8 mouse cellular contexts compared by ENCODE assay signal in genomic region chr19:36736537-36736936, GRCm38 (mm10). TPM values are rescaled to one million over a fixed set of nuclear protein-coding genes. Genes with fewer than 3 reads are reported as not detected.
DNase-seq lines count a peak whose midpoint lies in the region; ATAC-seq and TF ChIP-seq lines count a peak whose summit lies in the region.

TSS of gene Ppp1r3c (minus strand) at chr19:36736653.

- H3K27ac ChIP-seq in hindbrain, embryonic 13.5 days = peak within 1 kb of the TSS; percentile 80
- H3K27ac ChIP-seq in lung, postnatal 0 days (ENCODE audit: low read length) = peak within 1 kb of the TSS; percentile 85

- H3K4me1 ChIP-seq in hindbrain, embryonic 13.5 days (replicated peaks) = 0 out of 2 replicates have a peak, but pooled peaks cover 9% of the 10 kb centered on the region
- H3K4me1 ChIP-seq in lung, postnatal 0 days (ENCODE audit: insufficient read depth, low read depth, low read length) = peaks cover 24% of the 10 kb centered on the region; the same call in 1 of the 2 replicates

- peak within 1 kb of the TSS; percentile 77 for H3K9ac ChIP-seq in hindbrain, embryonic 13.5 days
- peak within 1 kb of the TSS; percentile 45 for H3K9ac ChIP-seq in lung, postnatal 0 days (replicated peaks; ENCODE audit: low read depth)

- WGBS in hindbrain, embryonic 13.5 days = under 1% methylated on average over 33 of the region's 33 CpGs
- WGBS in lung, postnatal 0 days = 2% methylated on average over 33 of the region's 33 CpGs

- peaks cover 8% of the 10 kb centered on the region; the same call in 1 of the 2 replicates for H3K36me3 ChIP-seq in hindbrain, embryonic 13.5 days
- H3K36me3 ChIP-seq in lung, postnatal 0 days (ENCODE audit: insufficient read depth, low read length) = peaks cover 6% of the 10 kb centered on the region

- DNase-seq in R1 (ENCODE audit: low read depth, low spot score) = peak; percentile 80
- DNase-seq in cerebellum, postnatal 10 days = peak; percentile 87 to 90
- peak; percentile 67 to 74 for DNase-seq in frontal cortex, postnatal 25 days (ENCODE audit: low spot score in 2 of 2)
- peak; percentile 83 to 90 for DNase-seq in layer of hippocampus, postnatal 14 days (ENCODE audit: low spot score in 2 of 2)
- DNase-seq in lung, postnatal 0 days (ENCODE audit: low spot score) = peak; percentile 98
- DNase-seq in retina, embryonic 14.5 days (ENCODE audit: low spot score) = peak; percentile 96
- DNase-seq in urinary bladder, postnatal 14 days (ENCODE audit: low spot score) = peak; percentile 89

- peak within 1 kb of the TSS; percentile 58 for H3K4me3 ChIP-seq in hindbrain, embryonic 13.5 days
- H3K4me3 ChIP-seq in lung, postnatal 0 days (ENCODE audit: low read depth, low read length) = peak within 1 kb of the TSS; percentile 49

- no peaks in the 10 kb centered on the region for H3K27me3 ChIP-seq in hindbrain, embryonic 13.5 days
- H3K27me3 ChIP-seq in lung, postnatal 0 days (replicated peaks; ENCODE audit: insufficient read depth, low read length) = no peaks in the 10 kb centered on the region

- peak; percentile 26 for TF ChIP-seq CTCF in lung, postnatal 0 days (IDR thresholded peaks at IDR 0.05)

- TF ChIP-seq EP300 in lung, postnatal 0 days (IDR thresholded peaks at IDR 0.05) = no peak; the same call in 1 of the 2 replicates

- H3K4me2 ChIP-seq in hindbrain, embryonic 13.5 days = peak within 1 kb of the TSS; percentile 78
- peak within 1 kb of the TSS; percentile 54 for H3K4me2 ChIP-seq in lung, postnatal 0 days (replicated peaks; ENCODE audit: low read depth, low read length)

- ATAC-seq in hindbrain, embryonic 13.5 days (ENCODE audit: low FRiP score) = peak; percentile 97
- ATAC-seq in lung, postnatal 0 days = peak; percentile 98

- H3K9me3 ChIP-seq in hindbrain, embryonic 13.5 days = no peaks in the 10 kb centered on the region
- no peaks in the 10 kb centered on the region for H3K9me3 ChIP-seq in lung, postnatal 0 days (ENCODE audit: low read length)

RNA-seq across cellular contexts. Expression of gene Ppp1r3c, which starts in this region (rescaled TPM):
- polyA plus RNA-seq in hindbrain, embryonic 13.5 days (2015; fragmentation: Nextera tagmentation; extraction: Ambion mirVana) = 16.1 and 17.0 TPM in 2 replicates
- 10 to 100 TPM; 41.6 to 44.3 TPM for total RNA-seq in layer of hippocampus, postnatal 14 days (2021)
- polyA plus RNA-seq in lung, postnatal 0 days (2015; fragmentation: Nextera tagmentation; extraction: Ambion mirVana) = 39.4 and 51.4 TPM in 2 replicates

Comparison
In these comparisons a context has a peak if more than half of its experiments do, and no peak if none do; other contexts are left out.
1. Peak in every context shown above with its lines: DNase-seq, ATAC-seq, H3K4me3 ChIP-seq and H3K27ac ChIP-seq.